Mouse (Mus musculus) intestine, postnatal 0 days (tissue): ENCODE results near the gene Fbxo6. TPM values are rescaled to one million over a fixed set of nuclear protein-coding genes. Genes with fewer than 3 reads are reported as not detected.

Experiments
- ATAC-seq: fragments of 200-750 bp; cut with Nextera tagmentation; 2 replicates; pipeline ENCODE4 v1.8.0; 2017; ENCODE audit warnings: mild to moderate bottlenecking, moderate TSS enrichment, moderate library complexity
- H3K27ac ChIP-seq: fragments of 300-500 bp; sonication (generic); 2 replicates; pipeline ENCODE4 v1.5.1; 2014; ENCODE audit warnings: mild to moderate bottlenecking, low read depth, low read length, moderate library complexity
- H3K27me3 ChIP-seq: fragments of 300-500 bp; sonication (generic); replicated peaks from 2 replicates; pipeline ENCODE4 v1.6.1; 2014; ENCODE audit warnings: low read length, mixed read lengths; ENCODE audit not compliant: control insufficient read depth, insufficient read depth
- H3K36me3 ChIP-seq: fragments of 300-500 bp; sonication (generic); 2 replicates; pipeline ENCODE4 v1.6.1; 2014; ENCODE audit warnings: mild to moderate bottlenecking, moderate library complexity; ENCODE audit not compliant: control insufficient read depth, insufficient read depth
- H3K4me1 ChIP-seq: fragments of 300-500 bp; sonication (generic); replicated peaks from 2 replicates; pipeline ENCODE4 v1.6.1; 2014; ENCODE audit warnings: antibody characterized with exemption, low read length, mixed read lengths; ENCODE audit not compliant: control insufficient read depth, insufficient read depth
- H3K4me2 ChIP-seq: fragments of 300-500 bp; sonication (generic); replicated peaks from 2 replicates; pipeline ENCODE4 v1.6.1; 2014; ENCODE audit warnings: low read depth, mild to moderate bottlenecking, moderate library complexity
- H3K4me3 ChIP-seq: fragments of 300-500 bp; sonication (generic); 2 replicates; pipeline ENCODE4 v1.5.1; 2014; ENCODE audit warnings: low read depth, low read length
- H3K9ac ChIP-seq: fragments of 300-500 bp; sonication (generic); 2 replicates; pipeline ENCODE4 v1.6.1; 2014; ENCODE audit warnings: mild to moderate bottlenecking, low read depth, low read length
- H3K9me3 ChIP-seq: fragments of 300-500 bp; sonication (generic); 2 replicates; pipeline ENCODE4 v1.6.1; 2016; ENCODE audit warnings: mixed run types; ENCODE audit not compliant: control insufficient read depth
- CTCF ChIP-seq: sonication (generic); IDR thresholded peaks from 2 replicates; pipeline ENCODE4 v1.5.1; 2016; ENCODE audit warnings: low read depth, mild to moderate bottlenecking, control low read depth, antibody characterized with exemption, moderate library complexity
- WGBS: fragments of 180-500 bp; shearing (Covaris S2); extraction: QIAGEN DNeasy Blood & Tissue Kit; methylation state at CpG from one replicate; pipeline ENCODE4 v1.1.7; 2014; 5-methylcytosine and 5-hydroxymethylcytosine counted together
- polyA plus RNA-seq: library from polyadenylated mRNA; unstranded; fragments of >200 nt; fragmentation: Nextera tagmentation; extraction: Ambion mirVana; gene quantifications from 2 replicates; pipeline ENCODE4 v1.2.1, GENCODE M21; 2015

The Fbxo6 gene
- polyA plus RNA-seq, 1 experiment from 2014 or later: 55.4 TPM

- peak; percentile 42; the same call in 1 of the 2 replicates for ATAC-seq
- Histone ChIP-seq H3K9me3 (no peaks in the 10 kb centered on the region), H3K9ac (no peak overlapping the region), H3K4me2 (peak overlapping the region; percentile 21), H3K27me3 (no peaks in the 10 kb centered on the region), H3K27ac (no peak overlapping the region), H3K4me3 (no peak overlapping the region), H3K4me1 (no peaks in the 10 kb centered on the region), H3K36me3 (no peaks in the 10 kb centered on the region)
- TF ChIP-seq CTCF: no peak
- WGBS: 48% methylated on average over 12 of the region's 12 CpGs
These were observed 39.4 kb downstream of the Fbxo6 start for GRCm38 (mm10) chr4:148112519-148112918.

- no peak overlapping the region for H3K9ac ChIP-seq
- WGBS: 62% methylated on average over 5 of the region's 5 CpGs
- no peaks in the 10 kb centered on the region for H3K27me3 ChIP-seq
- H3K4me1 ChIP-seq: no peaks in the 10 kb centered on the region
- H3K4me3 ChIP-seq: no peak overlapping the region
- no peak for ATAC-seq
- no peaks in the 10 kb centered on the region for H3K36me3 ChIP-seq
- H3K27ac ChIP-seq: no peak overlapping the region
- TF ChIP-seq CTCF: no peak
- H3K9me3 ChIP-seq: no peaks in the 10 kb centered on the region
- H3K4me2 ChIP-seq: no peak overlapping the region
These were observed 42.7 kb downstream of the Fbxo6 start for GRCm38 (mm10) chr4:148109215-148109614.

- H3K4me3 ChIP-seq: no peak overlapping the region
- H3K9me3 ChIP-seq: no peaks in the 10 kb centered on the region
- WGBS: 56% methylated on average over 7 of the region's 7 CpGs
- no peaks in the 10 kb centered on the region for H3K4me1 ChIP-seq
- H3K4me2 ChIP-seq: no peak overlapping the region
- no peak overlapping the region for H3K27ac ChIP-seq
- no peaks in the 10 kb centered on the region for H3K27me3 ChIP-seq
- ATAC-seq: no peak
- H3K36me3 ChIP-seq: no peaks in the 10 kb centered on the region
- H3K9ac ChIP-seq: no peak overlapping the region
- no peak for TF ChIP-seq CTCF
These were observed 43.3 kb downstream of the Fbxo6 start for GRCm38 (mm10) chr4:148108565-148109100.

GRCm38 (mm10) chr4:148107621-148108291, 44.2 kb downstream of the Fbxo6 start:
- Histone ChIP-seq H3K27ac (no peak overlapping the region), H3K36me3 (no peaks in the 10 kb centered on the region), H3K9ac (no peak overlapping the region), H3K4me3 (no peak overlapping the region), H3K27me3 (no peaks in the 10 kb centered on the region), H3K4me1 (no peaks in the 10 kb centered on the region), H3K9me3 (no peaks in the 10 kb centered on the region), H3K4me2 (no peak overlapping the region)
- ATAC-seq: no peak
- 43% methylated on average over 22 of the region's 22 CpGs for WGBS
- TF ChIP-seq CTCF: no peak

GRCm38 (mm10) chr4:148104146-148104545, 47.8 kb downstream of the Fbxo6 start:
- Histone ChIP-seq H3K4me2 (no peak overlapping the region), H3K9me3 (no peaks in the 10 kb centered on the region), H3K36me3 (no peaks in the 10 kb centered on the region), H3K27me3 (no peaks in the 10 kb centered on the region), H3K4me1 (no peaks in the 10 kb centered on the region), H3K4me3 (no peak overlapping the region), H3K27ac (no peak overlapping the region), H3K9ac (no peak overlapping the region)
- TF ChIP-seq CTCF: no peak
- WGBS: 90% methylated on average over 3 of the region's 3 CpGs
- ATAC-seq: no peak

DNA sequence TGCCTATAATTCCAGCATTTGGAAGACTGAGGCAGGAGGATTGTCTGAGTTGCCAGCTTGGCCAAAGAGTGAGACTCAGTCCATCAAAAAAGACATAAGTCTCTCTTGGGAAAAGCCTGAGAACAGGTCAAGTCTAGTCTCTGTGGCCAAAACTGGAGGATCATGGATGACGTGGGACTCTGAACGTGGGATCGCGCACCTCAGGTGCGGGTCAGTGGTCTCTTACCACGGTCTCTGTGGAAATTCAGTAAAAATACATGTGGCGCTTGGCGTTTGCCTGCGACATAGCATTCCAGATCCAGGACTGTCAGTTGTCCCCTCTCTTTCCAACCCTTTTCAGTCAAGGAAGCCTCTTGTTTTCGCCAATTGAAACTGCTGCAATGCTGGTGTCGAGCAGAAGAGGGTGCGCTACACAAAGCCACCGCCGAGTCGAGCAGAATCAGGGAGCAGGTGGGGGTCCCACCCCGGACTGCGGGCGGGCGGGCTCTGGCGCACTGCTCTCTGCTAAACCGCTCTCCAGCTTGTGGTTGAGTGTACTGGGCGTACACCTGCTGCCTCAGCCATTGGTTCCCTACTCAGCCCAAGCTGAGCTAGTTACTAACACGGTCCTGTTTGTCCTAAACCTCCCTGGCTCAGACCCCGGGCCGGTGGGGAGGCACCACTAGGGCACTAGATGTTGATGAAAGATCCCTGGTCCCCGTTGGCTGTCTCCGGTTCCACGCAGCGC, 50.0 kb downstream of the Fbxo6 start:
- no peak overlapping the region for H3K9ac ChIP-seq
- H3K9me3 ChIP-seq: no peaks in the 10 kb centered on the region
- no peak for ATAC-seq
- H3K27ac ChIP-seq: no peak overlapping the region
- H3K27me3 ChIP-seq: no peaks in the 10 kb centered on the region
- H3K4me2 ChIP-seq: peak overlapping the region; percentile 60
- H3K4me3 ChIP-seq: no peak overlapping the region
- WGBS: 19% methylated on average over 29 of the region's 29 CpGs
- no peaks in the 10 kb centered on the region for H3K4me1 ChIP-seq
- no peaks in the 10 kb centered on the region for H3K36me3 ChIP-seq
- TF ChIP-seq CTCF: peak; percentile 70
